Mouse (Mus musculus) stomach, embryonic 14.5 days (tissue): ENCODE measurements around the gene Manba. TPM values are rescaled to one million over a fixed set of nuclear protein-coding genes. Genes with fewer than 3 reads are reported as not detected.

Experiments used
- ATAC-seq: fragments of 200-750 bp; cut with Nextera tagmentation; 2 replicates; pipeline ENCODE4 v1.8.0; 2017; ENCODE audit warnings: low read depth, moderate TSS enrichment; ENCODE audit not compliant: insufficient number of reproducible peaks, insufficient read depth, low FRiP score
- H3K27ac ChIP-seq: fragments of 300-500 bp; sonication (generic); 2 replicates; pipeline ENCODE4 v1.5.1; 2014; ENCODE audit warnings: mild to moderate bottlenecking, low read length, moderate library complexity, mixed read lengths
- H3K27me3 ChIP-seq: fragments of 300-500 bp; sonication (generic); 2 replicates; pipeline ENCODE4 v1.6.1; 2014; ENCODE audit warnings: low read length, control low read depth, mixed read lengths; ENCODE audit not compliant: control insufficient read depth, insufficient read depth
- H3K36me3 ChIP-seq: fragments of 300-500 bp; sonication (generic); 2 replicates; pipeline ENCODE4 v1.6.1; 2014; ENCODE audit warnings: mild to moderate bottlenecking, control low read depth, low read length, moderate library complexity, mixed read lengths; ENCODE audit not compliant: control insufficient read depth, insufficient read depth
- H3K4me1 ChIP-seq: fragments of 300-500 bp; sonication (generic); 2 replicates; pipeline ENCODE4 v1.6.1; 2014; ENCODE audit warnings: low read length, control low read depth, mixed read lengths; ENCODE audit not compliant: control insufficient read depth, insufficient read depth
- H3K4me2 ChIP-seq: fragments of 300-500 bp; sonication (generic); replicated peaks from 2 replicates; pipeline ENCODE4 v1.6.1; 2014; ENCODE audit warnings: low read depth, low read length, control low read depth
- H3K4me3 ChIP-seq: fragments of 300-500 bp; sonication (generic); 2 replicates; pipeline ENCODE4 v1.5.1; 2014; ENCODE audit warnings: low read depth, low read length, control low read depth
- H3K9ac ChIP-seq: fragments of 300-500 bp; sonication (generic); replicated peaks from 2 replicates; pipeline ENCODE4 v1.6.1; 2014; ENCODE audit warnings: low read depth, mild to moderate bottlenecking, control low read depth, low read length, moderate library complexity, mixed read lengths
- H3K9me3 ChIP-seq: fragments of 300-500 bp; sonication (generic); 2 replicates; pipeline ENCODE4 v1.6.1; 2016; ENCODE audit warnings: low read depth, low read length, control low read depth; ENCODE audit not compliant: control insufficient read depth
- WGBS: fragments of 180-500 bp; shearing (Covaris S2); extraction: QIAGEN DNeasy Blood & Tissue Kit; methylation state at CpG from one replicate; pipeline ENCODE4 v1.1.7; 2014; 5-methylcytosine and 5-hydroxymethylcytosine counted together
- polyA plus RNA-seq: library from polyadenylated mRNA; unstranded; fragments of >200 nt; fragmentation: Nextera tagmentation; extraction: Ambion mirVana; gene quantifications from 2 replicates; pipeline ENCODE4 v1.2.1, GENCODE M21; 2014

Gene Manba
- polyA plus RNA-seq, 1 experiment from 2014 or later = 14.6 TPM

DNA sequence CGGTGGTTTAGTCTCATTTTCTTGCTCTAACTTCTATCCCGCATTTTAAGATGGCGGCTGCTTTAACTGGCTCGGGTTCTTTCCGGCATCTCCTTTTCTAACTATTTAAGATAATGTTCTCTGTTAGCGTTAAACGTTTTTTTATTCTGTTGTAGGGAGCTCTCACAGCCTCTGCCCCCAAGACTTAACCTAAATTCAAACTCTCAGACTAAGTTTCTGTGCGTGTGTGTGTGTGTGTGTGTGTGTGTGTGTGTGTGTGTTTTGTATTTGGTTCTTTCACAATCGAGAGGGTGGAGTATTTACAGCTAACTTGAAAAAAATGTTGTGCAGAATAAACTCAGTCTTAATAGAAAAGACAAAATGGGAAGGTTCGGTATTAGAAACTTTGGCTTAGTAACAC lies 44.8 kb upstream of the Manba start:
- H3K9me3 ChIP-seq = no peaks in the 10 kb centered on the region
- no peaks in the 10 kb centered on the region for H3K27me3 ChIP-seq
- ATAC-seq = no peak
- H3K27ac ChIP-seq = no peak overlapping the region
- H3K4me1 ChIP-seq = peaks cover 13% of the 10 kb centered on the region; the same call in 1 of the 2 replicates
- peak overlapping the region; percentile 87 for H3K4me2 ChIP-seq
- H3K9ac ChIP-seq = no peak overlapping the region
- no peaks in the 10 kb centered on the region; the same call in 1 of the 2 replicates for H3K36me3 ChIP-seq
- 24% methylated on average over 10 of the region's 10 CpGs for WGBS
- H3K4me3 ChIP-seq = peak overlapping the region; percentile 85

- Histone ChIP-seq H3K4me2 (no peak overlapping the region), H3K36me3 (peaks cover 14% of the 10 kb centered on the region), H3K9me3 (no peaks in the 10 kb centered on the region)
Observed at GRCm38 (mm10) chr3:135444930-135445329, 40.5 kb upstream of the Manba start.

DNA sequence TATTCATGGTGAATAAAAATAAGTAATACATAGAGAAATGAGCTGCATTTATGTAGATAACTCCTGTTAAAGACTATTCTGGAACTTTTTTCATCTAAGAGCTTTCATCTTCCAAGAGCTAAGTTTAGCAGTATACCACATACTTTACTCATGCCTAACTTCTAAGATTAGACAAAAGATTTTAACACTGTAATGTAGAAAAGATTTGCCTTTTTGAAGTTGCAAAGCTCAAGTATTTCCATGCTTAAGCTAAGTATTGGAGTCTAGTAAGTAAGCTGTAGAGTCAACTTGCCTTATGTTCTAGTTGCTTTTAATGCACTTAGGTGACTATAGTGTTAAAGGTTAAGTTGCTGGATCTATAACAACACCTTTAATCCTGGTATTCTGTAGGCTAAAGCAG lies 26.4 kb upstream of the Manba start:
- H3K36me3 ChIP-seq = peaks cover 46% of the 10 kb centered on the region
- no peak for ATAC-seq

More at GRCm38 (mm10) chr3:135444930-135445329, 40.5 kb upstream of the Manba start:
- H3K4me3 ChIP-seq = no peak overlapping the region
- no peak overlapping the region for H3K9ac ChIP-seq
- no peak for ATAC-seq
- no peaks in the 10 kb centered on the region for H3K27me3 ChIP-seq
- peaks cover 6% of the 10 kb centered on the region; the same call in 1 of the 2 replicates for H3K4me1 ChIP-seq
- H3K27ac ChIP-seq = no peak overlapping the region

GRCm38 (mm10) chr3:135468402-135468801 lies 17.0 kb upstream of the Manba start:
- no peak overlapping the region for H3K4me3 ChIP-seq
- H3K27me3 ChIP-seq = no peaks in the 10 kb centered on the region
- no peaks in the 10 kb centered on the region for H3K4me1 ChIP-seq
- no peak for ATAC-seq
- H3K9me3 ChIP-seq = no peaks in the 10 kb centered on the region
- no peak overlapping the region for H3K27ac ChIP-seq
- H3K9ac ChIP-seq = no peak overlapping the region
- H3K36me3 ChIP-seq = peaks cover 11% of the 10 kb centered on the region
- H3K4me2 ChIP-seq = no peak overlapping the region
- WGBS = 75% methylated on average over 1 of the region's 1 CpGs

More for the DNA sequence above, 26.4 kb upstream of the Manba start:
- no peak overlapping the region for H3K4me2 ChIP-seq
- H3K4me1 ChIP-seq = no peaks in the 10 kb centered on the region
- no peak overlapping the region for H3K4me3 ChIP-seq
- no peaks in the 10 kb centered on the region for H3K27me3 ChIP-seq
- no peak overlapping the region for H3K9ac ChIP-seq
- H3K9me3 ChIP-seq = no peaks in the 10 kb centered on the region
- no peak overlapping the region for H3K27ac ChIP-seq

DNA sequence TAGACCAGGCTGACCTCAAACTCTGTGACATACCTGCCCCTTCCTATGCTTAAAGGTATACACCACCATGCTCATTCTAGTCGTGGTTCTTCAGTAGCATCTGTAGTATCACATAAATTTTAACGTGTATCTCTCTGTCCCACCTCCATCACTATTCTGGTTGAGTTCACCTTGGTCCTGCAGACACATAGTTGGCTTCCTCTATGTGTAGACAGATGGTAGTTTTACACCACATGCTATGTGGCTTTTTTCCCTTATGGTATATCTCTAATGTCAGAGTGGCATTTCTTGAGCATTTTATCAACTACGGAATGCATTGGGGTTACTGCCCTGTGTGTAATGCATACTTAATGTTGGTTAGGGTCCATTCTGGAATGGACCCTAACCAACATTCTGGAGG lies 16.3 kb upstream of the Manba start:
- ATAC-seq = no peak; the same call in 1 of the 2 replicates
- Histone ChIP-seq H3K27me3 (no peaks in the 10 kb centered on the region), H3K36me3 (peaks cover 11% of the 10 kb centered on the region), H3K27ac (no peak overlapping the region), H3K4me2 (no peak overlapping the region), H3K9ac (no peak overlapping the region), H3K9me3 (no peaks in the 10 kb centered on the region), H3K4me3 (no peak overlapping the region), H3K4me1 (no peaks in the 10 kb centered on the region)
- WGBS = 56% methylated on average over 3 of the region's 3 CpGs

- H3K4me1 ChIP-seq = no peaks in the 10 kb centered on the region
- H3K4me2 ChIP-seq = no peak overlapping the region
- peak; percentile 72; the same call in 1 of the 2 replicates for ATAC-seq
- H3K27me3 ChIP-seq = no peaks in the 10 kb centered on the region
- no peak overlapping the region for H3K9ac ChIP-seq
- WGBS = 45% methylated on average over 4 of the region's 4 CpGs
- H3K9me3 ChIP-seq = no peaks in the 10 kb centered on the region
- H3K36me3 ChIP-seq = peaks cover 8% of the 10 kb centered on the region
- no peak overlapping the region for H3K27ac ChIP-seq
- no peak overlapping the region for H3K4me3 ChIP-seq
Observed at GRCm38 (mm10) chr3:135469974-135470373, 15.4 kb upstream of the Manba start.

DNA sequence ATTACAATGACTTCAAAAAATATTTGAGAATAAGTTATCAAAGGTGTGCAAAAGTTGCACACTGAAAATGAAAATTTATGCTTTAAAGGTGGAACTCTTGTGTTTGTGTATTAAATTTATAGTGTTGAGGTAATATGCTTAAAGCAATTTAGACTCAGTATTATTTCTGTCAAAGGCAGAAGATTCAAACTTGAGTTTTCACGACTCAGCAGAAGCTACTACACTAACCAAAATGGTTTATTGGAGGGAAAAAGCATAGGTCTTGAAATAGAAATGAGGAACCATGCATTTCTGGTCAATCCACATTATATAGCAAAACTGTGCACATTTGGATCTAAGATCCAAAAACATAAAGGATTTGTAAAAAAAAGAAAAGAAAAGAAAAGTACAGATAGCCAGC lies 14.6 kb upstream of the Manba start:
- no peaks in the 10 kb centered on the region for H3K9me3 ChIP-seq
- no peaks in the 10 kb centered on the region for H3K4me1 ChIP-seq
- no peaks in the 10 kb centered on the region for H3K27me3 ChIP-seq
- no peak overlapping the region for H3K9ac ChIP-seq
- no peak overlapping the region for H3K27ac ChIP-seq
- WGBS = 75% methylated on average over 1 of the region's 1 CpGs
- no peak overlapping the region for H3K4me3 ChIP-seq
- H3K4me2 ChIP-seq = no peak overlapping the region
- no peak for ATAC-seq
- H3K36me3 ChIP-seq = peaks cover 8% of the 10 kb centered on the region

GRCm38 (mm10) chr3:135475025-135475424 lies 10.4 kb upstream of the Manba start:
- H3K27ac ChIP-seq = no peak overlapping the region
- no peak for ATAC-seq
- H3K9ac ChIP-seq = no peak overlapping the region

DNA sequence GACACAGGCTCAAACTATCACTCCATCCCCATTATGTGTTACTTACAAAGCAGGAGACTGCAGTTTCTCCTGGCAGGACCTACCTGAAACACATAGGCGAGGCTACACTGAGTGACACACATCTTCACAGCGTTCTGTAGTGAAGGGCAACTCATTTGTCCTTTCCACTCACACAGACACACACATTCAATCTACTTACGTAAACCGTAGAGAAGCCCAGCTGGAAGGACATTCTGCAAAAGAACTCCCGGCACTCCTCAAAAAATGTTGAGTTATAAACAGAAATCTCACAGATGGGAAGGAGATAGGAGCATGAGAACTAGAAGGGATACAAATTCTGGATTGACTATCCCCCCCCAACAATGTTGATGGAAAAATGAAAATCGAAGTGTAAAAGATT lies 9.1 kb upstream of the Manba start:
- Histone ChIP-seq H3K9ac (no peak overlapping the region), H3K4me3 (no peak overlapping the region), H3K9me3 (no peaks in the 10 kb centered on the region), H3K36me3 (no peaks in the 10 kb centered on the region), H3K27me3 (no peaks in the 10 kb centered on the region), H3K4me2 (no peak overlapping the region), H3K4me1 (0 out of 2 replicates have a peak, but pooled peaks cover 5% of the 10 kb centered on the region), H3K27ac (no peak overlapping the region)
- ATAC-seq = no peak
- 49% methylated on average over 6 of the region's 6 CpGs for WGBS

More at GRCm38 (mm10) chr3:135475025-135475424, 10.4 kb upstream of the Manba start:
- Histone ChIP-seq H3K4me1 (0 out of 2 replicates have a peak, but pooled peaks cover 5% of the 10 kb centered on the region), H3K4me3 (no peak overlapping the region), H3K4me2 (no peak overlapping the region), H3K27me3 (no peaks in the 10 kb centered on the region), H3K9me3 (no peaks in the 10 kb centered on the region), H3K36me3 (no peaks in the 10 kb centered on the region)
- 85% methylated on average over 8 of the region's 8 CpGs for WGBS
